Mouse (Mus musculus) kidney, adult 2 months (tissue): ENCODE results near the gene Abr. TPM values are rescaled to one million over a fixed set of nuclear protein-coding genes. Genes with fewer than 3 reads are reported as not detected.

Source experiments
- DNase-seq: peaks from one replicate; pipeline ENCODE4 v3.0.0; 2021
- H3K27ac ChIP-seq: fragments of 200-500 bp; 2 replicates; pipeline ENCODE4 v1.5.1; 2012; ENCODE audit warnings: low read depth, low read length, control low read depth, inconsistent platforms; ENCODE audit not compliant: insufficient read depth
- H3K27me3 ChIP-seq: fragments of 200-500 bp; replicated peaks from 2 replicates; pipeline ENCODE4 v1.6.1; 2012; ENCODE audit warnings: mild to moderate bottlenecking, moderate library complexity, low read length, inconsistent platforms; ENCODE audit not compliant: control insufficient read depth, insufficient read depth
- H3K36me3 ChIP-seq: fragments of 200-500 bp; 2 replicates; pipeline ENCODE4 v1.6.1; 2012; ENCODE audit warnings: mild to moderate bottlenecking, moderate library complexity, low read length, inconsistent platforms; ENCODE audit not compliant: control insufficient read depth, insufficient read depth
- H3K4me1 ChIP-seq: fragments of 200-500 bp; 2 replicates; pipeline ENCODE4 v1.6.1; 2011; ENCODE audit warnings: low read length; ENCODE audit not compliant: control insufficient read depth, insufficient read depth
- H3K4me3 ChIP-seq: fragments of 200-500 bp; 2 replicates; pipeline ENCODE4 v1.5.1; 2011; ENCODE audit warnings: mild to moderate bottlenecking, low read depth, low read length, control low read depth; ENCODE audit not compliant: insufficient read depth
- CTCF ChIP-seq: fragments of 200-500 bp; conservative IDR thresholded peaks from 2 replicates; pipeline ENCODE4 v1.5.1; 2011; ENCODE audit warnings: low read depth, mild to moderate bottlenecking, control low read depth, low read length, moderate library complexity, mixed read lengths; ENCODE audit not compliant: insufficient read depth, insufficient read length
- POLR2A ChIP-seq: fragments of 200-500 bp; IDR thresholded peaks from one replicate; pipeline ENCODE4 v1.6.1; 2011; ENCODE audit warnings: low read depth, low read length, control low read depth
- WGBS: fragments of 180-500 bp; shearing (Covaris S2); methylation state at CpG from one replicate; pipeline ENCODE4 v1.1.7; 2018; 5-methylcytosine and 5-hydroxymethylcytosine counted together
- polyA plus RNA-seq: library from polyadenylated mRNA; depleted of rRNA; stranded (reverse); fragments of >200 nt; gene quantifications from 2 replicates; pipeline ENCODE4 v1.2.3, GENCODE M21; 2012

The Abr gene
- polyA plus RNA-seq, 1 experiment, result 33.2 TPM

DNA sequence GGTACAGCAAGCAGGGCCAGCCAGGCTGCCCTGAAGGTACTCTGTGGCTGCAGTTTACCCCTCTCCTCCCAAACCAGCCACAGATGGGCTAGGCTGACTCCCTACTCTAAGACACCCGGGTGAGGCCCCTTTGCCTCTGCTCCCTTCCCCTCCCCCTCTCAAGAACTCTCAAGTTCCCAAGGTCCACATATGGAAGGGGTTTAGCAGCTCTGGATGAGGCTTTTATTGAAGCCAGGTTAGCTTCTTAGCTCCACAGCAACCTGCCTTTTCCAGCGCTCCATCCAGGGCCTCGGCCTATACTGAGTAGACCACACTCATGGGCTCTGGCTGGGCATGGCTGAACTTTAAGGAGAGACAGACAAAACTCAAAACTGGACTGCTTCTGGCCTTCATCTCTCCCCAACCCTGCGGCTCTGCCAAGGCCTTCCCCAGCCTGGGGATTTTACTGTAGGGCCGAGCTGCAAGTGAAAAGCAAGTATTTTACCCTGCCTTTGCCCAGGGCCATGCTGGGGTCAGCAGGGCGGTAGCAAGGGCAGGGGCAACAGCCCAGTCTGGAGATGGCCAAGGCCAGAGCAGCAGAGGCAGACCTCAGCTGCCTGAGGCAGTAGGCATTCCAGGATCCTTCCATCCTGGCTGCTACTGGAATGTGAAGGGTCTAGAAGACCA, 192.0 kb downstream of the Abr start:
- H3K4me3 ChIP-seq, result no peak overlapping the region
- DNase-seq, result no peak
- TF ChIP-seq CTCF, result no peak
- TF ChIP-seq POLR2A, result no peak
- 69% methylated on average over 6 of the region's 6 CpGs for WGBS
- H3K4me1 ChIP-seq, result no peaks in the 10 kb centered on the region
- H3K36me3 ChIP-seq, result no peaks in the 10 kb centered on the region
- no peak overlapping the region for H3K27ac ChIP-seq
- no peaks in the 10 kb centered on the region for H3K27me3 ChIP-seq

DNA sequence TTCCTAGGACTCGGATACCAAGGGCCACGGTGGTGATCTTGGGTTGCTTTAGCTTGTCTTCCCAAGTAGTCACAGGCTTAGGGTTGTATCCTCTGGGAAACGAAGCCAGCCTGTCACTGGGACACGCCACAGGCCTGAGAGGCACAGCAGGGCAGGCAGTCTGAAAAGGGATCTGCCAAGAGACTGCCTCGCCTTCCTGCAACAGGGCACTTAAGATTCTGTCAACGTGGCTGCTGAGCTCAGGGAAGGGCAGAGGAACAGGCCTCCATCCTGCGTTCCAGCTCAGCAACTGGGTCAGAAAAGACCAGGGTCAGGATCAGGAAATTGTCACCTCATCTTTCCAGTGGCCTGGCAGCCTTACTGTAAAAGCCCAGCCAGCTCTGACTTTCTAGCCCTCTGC, 192.6 kb downstream of the Abr start:
- Histone ChIP-seq H3K27me3 (no peaks in the 10 kb centered on the region), H3K36me3 (no peaks in the 10 kb centered on the region), H3K4me1 (no peaks in the 10 kb centered on the region), H3K4me3 (no peak overlapping the region), H3K27ac (no peak overlapping the region)
- TF ChIP-seq CTCF, result no peak
- TF ChIP-seq POLR2A, result no peak
- DNase-seq, result no peak
- 72% methylated on average over 7 of the region's 7 CpGs for WGBS

DNA sequence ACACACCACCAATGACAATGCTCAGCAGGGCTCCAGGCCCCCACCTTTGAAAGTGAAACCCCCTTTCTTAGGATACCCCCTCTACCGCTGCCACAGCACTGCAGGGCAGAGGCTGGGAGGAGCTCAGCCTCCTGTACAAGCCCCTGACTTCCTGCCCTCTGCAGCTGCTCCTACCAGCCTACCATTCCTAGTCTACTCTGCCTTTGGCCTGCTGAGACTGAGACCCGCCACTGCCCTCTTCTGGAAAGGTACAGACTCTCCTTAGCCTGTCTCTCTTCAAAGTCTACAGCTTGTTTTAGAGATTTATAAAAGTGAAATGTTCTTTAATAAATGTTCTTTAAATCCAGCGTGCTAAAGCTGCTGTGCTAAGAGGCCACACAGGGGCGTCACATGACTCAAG, 193.1 kb downstream of the Abr start:
- TF ChIP-seq CTCF, result no peak; the same call in 1 of the 2 replicates
- no peak for TF ChIP-seq POLR2A
- Histone ChIP-seq H3K4me1 (no peaks in the 10 kb centered on the region), H3K27ac (no peak overlapping the region), H3K4me3 (no peak overlapping the region), H3K27me3 (no peaks in the 10 kb centered on the region), H3K36me3 (no peaks in the 10 kb centered on the region)
- WGBS, result 79% methylated on average over 4 of the region's 4 CpGs
- no peak for DNase-seq

DNA sequence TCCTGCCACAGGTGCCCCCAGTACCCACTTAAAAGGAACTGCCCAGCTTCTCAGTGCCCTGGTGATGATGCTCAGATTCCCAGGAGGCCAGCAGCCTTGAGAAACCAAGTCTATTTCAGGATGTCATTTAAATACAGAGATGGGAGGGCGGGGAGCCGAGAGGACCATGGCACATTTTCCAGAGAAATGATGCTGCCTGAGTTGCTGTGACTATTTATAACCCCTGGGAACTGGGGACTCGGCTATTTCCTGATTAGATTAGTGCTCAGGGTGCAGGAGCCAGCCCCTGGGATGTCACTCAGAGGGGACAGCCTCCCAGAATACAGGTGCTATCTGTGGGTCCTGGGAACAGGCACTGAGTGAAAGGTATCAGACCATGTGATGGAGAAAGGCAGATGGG, 194.3 kb downstream of the Abr start:
- WGBS, result 76% methylated on average over 3 of the region's 3 CpGs
- H3K27ac ChIP-seq, result no peak overlapping the region
- TF ChIP-seq CTCF, result no peak
- TF ChIP-seq POLR2A, result no peak
- H3K4me1 ChIP-seq, result no peaks in the 10 kb centered on the region
- DNase-seq, result no peak
- H3K36me3 ChIP-seq, result no peaks in the 10 kb centered on the region
- H3K27me3 ChIP-seq, result no peaks in the 10 kb centered on the region
- H3K4me3 ChIP-seq, result no peak overlapping the region

DNA sequence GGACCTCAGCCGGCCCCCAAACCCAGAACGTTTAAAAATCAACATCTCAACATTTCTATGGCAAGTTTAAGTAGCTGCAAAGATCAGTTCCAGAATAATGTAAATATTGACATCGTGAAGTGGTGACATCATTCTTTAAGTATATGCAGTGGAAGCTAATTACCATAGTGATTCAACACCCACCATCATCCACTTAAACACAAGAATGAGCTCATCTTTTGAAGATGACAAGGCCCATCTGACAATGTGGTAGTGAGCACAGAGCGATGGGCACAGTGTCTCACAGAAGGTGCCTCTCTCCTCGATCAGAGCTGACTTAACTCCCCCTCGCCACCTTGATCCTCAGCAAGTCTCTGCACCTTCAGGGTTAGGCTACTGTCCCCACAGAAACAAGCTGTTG, 196.4 kb downstream of the Abr start:
- 81% methylated on average over 6 of the region's 6 CpGs for WGBS
- Histone ChIP-seq H3K4me3 (no peak overlapping the region), H3K27ac (no peak overlapping the region), H3K27me3 (no peaks in the 10 kb centered on the region), H3K4me1 (no peaks in the 10 kb centered on the region), H3K36me3 (no peaks in the 10 kb centered on the region; the same call in 1 of the 2 replicates)
- TF ChIP-seq POLR2A (no peak), CTCF (no peak)
- no peak for DNase-seq

DNA sequence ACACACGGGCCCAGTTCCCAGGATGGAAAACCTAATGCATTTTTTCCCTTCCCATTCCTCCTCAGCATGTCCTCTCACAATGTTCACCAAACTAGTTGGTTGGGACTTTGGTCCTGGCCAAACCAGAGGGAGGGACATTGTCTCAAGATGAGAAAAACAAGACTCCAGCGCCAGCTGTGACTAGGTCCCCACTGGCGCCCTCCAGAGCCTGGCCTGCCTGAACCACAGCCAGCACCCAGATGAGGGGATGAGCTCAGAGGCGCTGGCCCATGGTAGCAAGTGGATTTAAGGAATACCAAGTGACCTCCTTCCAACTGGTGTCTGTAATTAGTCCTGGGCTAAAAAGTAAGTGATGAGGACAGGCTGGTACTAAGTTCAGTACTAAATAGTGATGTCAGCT, 201.2 kb downstream of the Abr start:
- no peaks in the 10 kb centered on the region; the same call in 1 of the 2 replicates for H3K36me3 ChIP-seq
- 60% methylated on average over 4 of the region's 4 CpGs for WGBS
- H3K27ac ChIP-seq, result no peak overlapping the region
- no peaks in the 10 kb centered on the region for H3K4me1 ChIP-seq
- H3K27me3 ChIP-seq, result no peaks in the 10 kb centered on the region
- TF ChIP-seq CTCF (no peak), POLR2A (no peak)
- peak; percentile 48 for DNase-seq
- no peak overlapping the region for H3K4me3 ChIP-seq

DNA sequence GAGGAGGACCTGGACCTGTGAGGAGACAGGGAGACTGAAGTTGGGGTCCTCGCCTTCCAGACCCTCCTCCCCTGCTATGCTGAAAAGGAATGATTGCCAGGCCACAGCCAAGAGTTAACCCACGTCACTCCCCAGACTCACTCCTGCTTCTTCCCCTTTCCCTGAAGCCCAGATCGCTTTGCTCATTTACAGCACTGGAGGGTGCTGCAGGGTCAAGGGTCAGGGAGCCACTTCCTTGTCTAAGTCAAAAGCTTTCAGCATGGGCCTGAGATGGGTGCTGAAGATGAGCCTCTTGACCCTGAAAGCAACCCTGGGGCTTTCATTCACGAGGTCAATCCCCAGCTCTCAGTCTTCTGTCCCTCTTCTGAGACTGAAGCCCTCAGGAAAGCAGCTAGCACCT, 202.9 kb downstream of the Abr start:
- H3K36me3 ChIP-seq, result no peaks in the 10 kb centered on the region; the same call in 1 of the 2 replicates
- H3K4me1 ChIP-seq, result no peaks in the 10 kb centered on the region
- no peaks in the 10 kb centered on the region for H3K27me3 ChIP-seq
- DNase-seq, result no peak
- H3K4me3 ChIP-seq, result no peak overlapping the region
- no peak overlapping the region for H3K27ac ChIP-seq
- TF ChIP-seq POLR2A, result no peak
- TF ChIP-seq CTCF, result no peak
- WGBS, result 71% methylated on average over 4 of the region's 4 CpGs

DNA sequence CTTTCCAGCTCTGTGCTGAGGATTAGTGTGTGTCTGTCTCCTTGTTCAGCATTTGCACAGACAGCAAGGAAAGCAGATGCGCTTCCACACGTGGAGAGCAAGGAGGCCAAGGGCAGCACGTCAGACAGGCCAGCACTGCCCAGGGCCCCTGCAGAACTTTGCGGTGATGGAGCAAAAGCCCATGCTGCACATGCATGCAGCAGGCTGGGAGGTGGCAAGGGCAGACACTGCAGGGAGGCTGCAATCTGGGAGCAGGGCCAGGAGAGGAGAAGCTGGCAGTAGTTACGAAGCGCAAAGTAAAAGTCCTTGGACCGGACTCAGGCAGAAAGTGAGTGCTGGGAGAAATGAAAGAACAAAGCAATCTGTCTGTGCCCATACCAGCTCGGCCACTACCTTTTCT, 203.7 kb downstream of the Abr start:
- H3K27me3 ChIP-seq, result no peaks in the 10 kb centered on the region
- H3K27ac ChIP-seq, result no peak overlapping the region
- H3K4me1 ChIP-seq, result no peaks in the 10 kb centered on the region
- WGBS, result 72% methylated on average over 8 of the region's 8 CpGs
- no peak overlapping the region for H3K4me3 ChIP-seq
- no peaks in the 10 kb centered on the region; the same call in 1 of the 2 replicates for H3K36me3 ChIP-seq
- DNase-seq, result peak; percentile 29
- TF ChIP-seq POLR2A, result no peak
- TF ChIP-seq CTCF, result no peak
